Mouse (Mus musculus) embryonic facial prominence, embryonic 15.5 days (tissue): Measurements from ENCODE around the gene Atp1b3. TPM values are rescaled to one million over a fixed set of nuclear protein-coding genes. Genes with fewer than 3 reads are reported as not detected.
"Not testable (repeated sequence)": the region's sequence is repeated elsewhere in the genome, so short reads cannot be mapped to it uniquely, and the experiment has no call there.

Experiments
- ATAC-seq: fragments of 200-750 bp; cut with Nextera tagmentation; 2 replicates; pipeline ENCODE4 v1.8.0; 2017; ENCODE audit warnings: low read depth, moderate TSS enrichment; ENCODE audit not compliant: insufficient number of reproducible peaks, low FRiP score, low TSS enrichment
- H3K27ac ChIP-seq: fragments of 300-500 bp; sonication (generic); replicated peaks from 2 replicates; pipeline ENCODE4 v1.5.1; 2015; ENCODE audit warnings: mild to moderate bottlenecking, inconsistent platforms
- H3K27me3 ChIP-seq: fragments of 300-500 bp; sonication (generic); 2 replicates; pipeline ENCODE4 v1.6.1; 2015; ENCODE audit warnings: inconsistent platforms
- H3K36me3 ChIP-seq: fragments of 300-500 bp; sonication (generic); 2 replicates; pipeline ENCODE4 v1.6.1; 2015; ENCODE audit warnings: mild to moderate bottlenecking, inconsistent platforms
- H3K4me1 ChIP-seq: fragments of 300-500 bp; sonication (generic); 2 replicates; pipeline ENCODE4 v1.6.1; 2015; ENCODE audit warnings: inconsistent platforms
- H3K4me2 ChIP-seq: fragments of 300-500 bp; sonication (generic); replicated peaks from 2 replicates; pipeline ENCODE4 v1.6.1; 2015; ENCODE audit warnings: mild to moderate bottlenecking, inconsistent platforms
- H3K4me3 ChIP-seq: fragments of 300-500 bp; sonication (generic); replicated peaks from 2 replicates; pipeline ENCODE4 v1.5.1; 2015; ENCODE audit warnings: mild to moderate bottlenecking, inconsistent platforms
- H3K9ac ChIP-seq: fragments of 300-500 bp; sonication (generic); 2 replicates; pipeline ENCODE4 v1.6.1; 2015; ENCODE audit warnings: inconsistent platforms
- H3K9me3 ChIP-seq: fragments of 300-500 bp; sonication (generic); replicated peaks from 2 replicates; pipeline ENCODE4 v1.6.1; 2016; ENCODE audit warnings: inconsistent platforms
- WGBS: fragments of 180-500 bp; shearing (Covaris S2); methylation state at CpG from one replicate; pipeline ENCODE4 v1.1.7; 2015; 5-methylcytosine and 5-hydroxymethylcytosine counted together
- polyA plus RNA-seq: library from polyadenylated mRNA; unstranded; fragments of >200 nt; fragmentation: Nextera tagmentation; extraction: Ambion mirVana; gene quantifications from 2 replicates; pipeline ENCODE4 v1.2.1, GENCODE M21; 2015

Gene Atp1b3
- polyA plus RNA-seq, 1 experiment from 2014 or later = 163 TPM

GRCm38 (mm10) chr9:96360056-96360455 is 4.2 kb downstream of the Atp1b3 start:
- Histone ChIP-seq H3K4me1 (peaks cover 17% of the 10 kb centered on the region), H3K4me2 (no peak overlapping the region), H3K4me3 (no peak overlapping the region), H3K27me3 (no peaks in the 10 kb centered on the region), H3K36me3 (no peaks in the 10 kb centered on the region), H3K27ac (no peak overlapping the region), H3K9ac (no peak overlapping the region), H3K9me3 (no peaks in the 10 kb centered on the region)
- no peak for ATAC-seq
- 81% methylated on average over 3 of the region's 3 CpGs for WGBS

GRCm38 (mm10) chr9:96353799-96354198 is 10.4 kb downstream of the Atp1b3 start:
- Histone ChIP-seq H3K4me3 (no peak overlapping the region), H3K9me3 (no peaks in the 10 kb centered on the region), H3K27ac (no peak overlapping the region), H3K36me3 (no peaks in the 10 kb centered on the region), H3K4me2 (no peak overlapping the region), H3K9ac (no peak overlapping the region), H3K4me1 (peaks cover 6% of the 10 kb centered on the region; the same call in 1 of the 2 replicates), H3K27me3 (no peaks in the 10 kb centered on the region)
- ATAC-seq = no peak
- 74% methylated on average over 8 of the region's 8 CpGs for WGBS

GRCm38 (mm10) chr9:96353121-96353769 is 11.0 kb downstream of the Atp1b3 start:
- no peak overlapping the region for H3K4me2 ChIP-seq
- no peaks in the 10 kb centered on the region for H3K27me3 ChIP-seq
- no peaks in the 10 kb centered on the region for H3K9me3 ChIP-seq
- no peak for ATAC-seq
- H3K27ac ChIP-seq = no peak overlapping the region
- no peaks in the 10 kb centered on the region for H3K36me3 ChIP-seq
- no peak overlapping the region for H3K9ac ChIP-seq
- no peak overlapping the region for H3K4me3 ChIP-seq
- peaks cover 6% of the 10 kb centered on the region; the same call in 1 of the 2 replicates for H3K4me1 ChIP-seq
- WGBS = 83% methylated on average over 12 of the region's 12 CpGs

GRCm38 (mm10) chr9:96351771-96352170 is 12.5 kb downstream of the Atp1b3 start:
- not testable (repeated sequence) for H3K4me3 ChIP-seq, H3K27me3 ChIP-seq, H3K4me1 ChIP-seq, ATAC-seq, H3K9ac ChIP-seq, H3K27ac ChIP-seq, H3K36me3 ChIP-seq, H3K9me3 ChIP-seq, H3K4me2 ChIP-seq
- 89% methylated on average over 6 of the region's 6 CpGs for WGBS

GRCm38 (mm10) chr9:96350476-96350875 is 13.8 kb downstream of the Atp1b3 start:
- H3K9me3 ChIP-seq = no peaks in the 10 kb centered on the region
- no peaks in the 10 kb centered on the region for H3K36me3 ChIP-seq
- H3K27ac ChIP-seq = 0 out of 2 replicates have a peak overlapping the region, but pooled peaks have one; percentile 24
- H3K4me3 ChIP-seq = no peak overlapping the region
- no peak overlapping the region for H3K9ac ChIP-seq
- no peak overlapping the region for H3K4me2 ChIP-seq
- ATAC-seq = no peak
- H3K4me1 ChIP-seq = peaks cover 6% of the 10 kb centered on the region; the same call in 1 of the 2 replicates
- H3K27me3 ChIP-seq = no peaks in the 10 kb centered on the region
- 58% methylated on average over 3 of the region's 3 CpGs for whole genome bisulfite sequencing

GRCm38 (mm10) chr9:96350010-96350409 is 14.2 kb downstream of the Atp1b3 start:
- Histone ChIP-seq H3K27ac (peak overlapping the region; percentile 24; the same call in 1 of the 2 replicates), H3K36me3 (no peaks in the 10 kb centered on the region), H3K27me3 (no peaks in the 10 kb centered on the region), H3K9ac (no peak overlapping the region), H3K4me1 (peaks cover 6% of the 10 kb centered on the region; the same call in 1 of the 2 replicates), H3K4me2 (no peak overlapping the region), H3K9me3 (no peaks in the 10 kb centered on the region), H3K4me3 (no peak overlapping the region)
- no peak for ATAC-seq
- WGBS = 33% methylated on average over 4 of the region's 4 CpGs

- H3K4me2 ChIP-seq = no peak overlapping the region
- no peak overlapping the region for H3K9ac ChIP-seq
- peaks cover 6% of the 10 kb centered on the region; the same call in 1 of the 2 replicates for H3K4me1 ChIP-seq
- H3K9me3 ChIP-seq = no peaks in the 10 kb centered on the region
- no peak overlapping the region for H3K4me3 ChIP-seq
- H3K27me3 ChIP-seq = no peaks in the 10 kb centered on the region
- H3K36me3 ChIP-seq = no peaks in the 10 kb centered on the region
- H3K27ac ChIP-seq = no peak overlapping the region
- 86% methylated on average over 5 of the region's 5 CpGs for WGBS
- ATAC-seq = no peak
These were observed 15.4 kb downstream of the Atp1b3 start for GRCm38 (mm10) chr9:96348885-96349284.

GRCm38 (mm10) chr9:96345750-96346149 is 18.5 kb downstream of the Atp1b3 start:
- Histone ChIP-seq H3K4me1 (peaks cover 6% of the 10 kb centered on the region; the same call in 1 of the 2 replicates), H3K9ac (no peak overlapping the region), H3K27ac (no peak overlapping the region), H3K4me2 (no peak overlapping the region), H3K4me3 (no peak overlapping the region), H3K27me3 (no peaks in the 10 kb centered on the region), H3K36me3 (peaks cover 27% of the 10 kb centered on the region), H3K9me3 (no peaks in the 10 kb centered on the region)
- WGBS = 90% methylated on average over 3 of the region's 3 CpGs
- no peak for ATAC-seq

- peaks cover 34% of the 10 kb centered on the region for H3K36me3 ChIP-seq
- H3K4me3 ChIP-seq = no peak overlapping the region
- no peaks in the 10 kb centered on the region for H3K27me3 ChIP-seq
- ATAC-seq = no peak
- 92% methylated on average over 5 of the region's 5 CpGs for WGBS
- H3K27ac ChIP-seq = no peak overlapping the region
- no peak overlapping the region for H3K4me2 ChIP-seq
- no peaks in the 10 kb centered on the region for H3K9me3 ChIP-seq
- no peak overlapping the region for H3K9ac ChIP-seq
- H3K4me1 ChIP-seq = peaks cover 6% of the 10 kb centered on the region
These were observed 33.1 kb downstream of the Atp1b3 start for GRCm38 (mm10) chr9:96331146-96331545.

GRCm38 (mm10) chr9:96328226-96328625 is 36.0 kb downstream of the Atp1b3 start:
- peaks cover 6% of the 10 kb centered on the region for H3K4me1 ChIP-seq
- no peak overlapping the region for H3K4me3 ChIP-seq
- no peaks in the 10 kb centered on the region for H3K9me3 ChIP-seq
- WGBS = 73% methylated on average over 4 of the region's 4 CpGs
- no peaks in the 10 kb centered on the region for H3K27me3 ChIP-seq
- H3K9ac ChIP-seq = no peak overlapping the region
- ATAC-seq = no peak
- no peak overlapping the region for H3K27ac ChIP-seq
- peaks cover 11% of the 10 kb centered on the region; the same call in 1 of the 2 replicates for H3K36me3 ChIP-seq
- H3K4me2 ChIP-seq = no peak overlapping the region

GRCm38 (mm10) chr9:96326496-96326923 is 37.7 kb downstream of the Atp1b3 start:
- Histone ChIP-seq H3K4me3 (no peak overlapping the region), H3K4me1 (peaks cover 6% of the 10 kb centered on the region), H3K27me3 (no peaks in the 10 kb centered on the region), H3K9ac (no peak overlapping the region), H3K27ac (peak overlapping the region; percentile 49; the same call in 1 of the 2 replicates), H3K9me3 (no peaks in the 10 kb centered on the region), H3K4me2 (no peak overlapping the region), H3K36me3 (no peaks in the 10 kb centered on the region)
- no peak for ATAC-seq
- 57% methylated on average over 6 of the region's 6 CpGs for WGBS

- 69% methylated on average over 4 of the region's 4 CpGs for WGBS
- H3K27me3 ChIP-seq = no peaks in the 10 kb centered on the region
- no peak for ATAC-seq
These were observed 39.7 kb downstream of the Atp1b3 start for GRCm38 (mm10) chr9:96324502-96324901.

More at GRCm38 (mm10) chr9:96324502-96324901, 39.7 kb downstream of the Atp1b3 start:
- no peak overlapping the region for H3K4me3 ChIP-seq
- no peak overlapping the region for H3K9ac ChIP-seq
- H3K27ac ChIP-seq = no peak overlapping the region
- H3K4me1 ChIP-seq = peaks cover 6% of the 10 kb centered on the region
- H3K4me2 ChIP-seq = no peak overlapping the region
- no peaks in the 10 kb centered on the region for H3K9me3 ChIP-seq
- H3K36me3 ChIP-seq = peaks cover 6% of the 10 kb centered on the region; the same call in 1 of the 2 replicates
